Mouse (Mus musculus) megakaryocyte-erythroid progenitor cell, adult 5-6 weeks (primary cell): ENCODE results near the gene Fam124a. TPM values are rescaled to one million over a fixed set of nuclear protein-coding genes. Genes with fewer than 3 reads are reported as not detected.

Source experiments
- ATAC-seq: replicated peaks from 2 replicates; pipeline ENCODE4 v1.8.0; 2016; ENCODE audit warnings: mild to moderate bottlenecking, inconsistent platforms; ENCODE audit not compliant: severe bottlenecking, poor library complexity, low FRiP score, low TSS enrichment
- total RNA-seq, 2 experiments: library from RNA; stranded (forward) in 1 of 2; stranded (reverse) in 1 of 2; fragments of 200-1000, 215-1000 nt in 1 of 2; fragments of >200 nt in 1 of 2; fragmentation: Nextera tagmentation in 1 of 2; gene quantifications; 2 replicates each; pipeline ENCODE4 v1.2.3; 2014 to 2017

Fam124a gene
- total RNA-seq, 2 experiments from 2014 or later: not detected

DNA sequence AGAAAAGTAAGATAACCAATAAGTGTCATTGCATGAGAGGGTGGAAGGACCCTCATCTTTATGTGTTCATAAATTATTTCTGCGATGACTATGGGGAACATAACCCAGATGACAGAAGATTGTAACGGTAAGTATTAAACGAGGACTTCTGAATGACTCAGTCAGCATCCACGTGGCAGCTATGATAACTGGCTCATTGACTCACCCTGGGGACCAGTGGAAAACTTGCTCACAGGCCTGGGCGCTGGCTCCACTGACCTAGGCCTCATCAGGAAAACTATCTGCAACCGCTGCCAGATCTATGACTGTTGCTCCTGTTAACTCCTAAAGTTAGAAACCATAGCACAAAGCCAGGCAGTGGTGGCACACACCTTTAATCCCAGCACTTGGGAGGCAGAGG, 92.9 kb downstream of the Fam124a start:
- ATAC-seq: no peak

DNA sequence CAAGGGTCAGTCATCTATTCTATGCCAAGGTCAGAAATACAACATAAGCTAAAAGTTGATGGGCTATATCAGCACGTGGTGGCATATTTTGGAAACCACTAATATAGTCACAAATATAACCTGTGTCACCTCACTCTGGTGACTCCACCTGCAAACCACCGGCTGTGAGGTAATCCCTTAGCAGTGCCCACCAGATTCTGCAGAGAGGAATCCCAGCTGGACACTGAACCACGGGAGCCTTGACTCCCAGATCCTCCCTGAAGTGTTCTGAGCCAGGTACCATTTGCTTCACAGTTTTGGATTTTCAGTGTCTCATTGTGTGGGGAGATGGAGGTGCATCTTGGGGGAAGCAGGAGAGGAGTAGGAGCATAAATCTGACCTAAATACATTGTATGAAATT, 94.8 kb downstream of the Fam124a start:
- ATAC-seq: no peak

DNA sequence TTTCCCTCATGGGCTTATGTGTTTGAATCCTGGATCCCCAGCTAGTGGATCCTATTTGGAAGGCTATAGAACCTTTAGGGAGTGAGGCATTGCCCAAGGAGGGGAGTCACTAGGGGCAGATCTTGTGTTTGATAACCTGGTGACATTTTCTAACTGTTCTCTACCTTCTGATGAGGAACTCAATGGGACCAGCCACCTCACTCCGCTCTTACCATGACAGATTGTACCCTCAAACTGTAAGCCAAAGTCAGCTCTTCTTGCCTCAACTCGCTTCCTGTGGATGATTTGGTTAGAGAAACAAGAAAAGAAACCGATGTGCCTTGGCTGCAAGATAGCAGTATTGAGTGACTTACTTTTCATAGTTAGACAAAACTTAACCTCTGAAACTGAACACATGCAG, 96.2 kb downstream of the Fam124a start:
- ATAC-seq: no peak

DNA sequence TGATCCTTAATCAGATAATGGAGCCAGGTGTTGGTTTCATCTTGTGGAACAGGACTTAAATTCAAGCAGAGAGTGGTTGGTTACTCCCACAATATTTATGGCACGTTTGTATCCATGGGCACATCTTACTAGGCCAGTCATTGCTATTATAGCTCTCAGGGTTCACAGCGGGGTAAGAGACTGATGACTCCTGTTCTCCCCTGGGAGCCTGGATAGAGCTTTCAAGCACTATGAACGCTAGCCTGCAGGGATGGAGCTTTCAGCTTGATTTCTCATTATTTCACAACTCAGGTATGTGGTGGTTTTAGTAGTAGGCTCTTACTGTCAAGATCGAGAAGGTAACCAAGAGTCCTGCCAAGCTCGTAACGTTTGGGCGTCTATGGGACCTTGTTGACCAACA, 100.5 kb downstream of the Fam124a start:
- no peak for ATAC-seq

DNA sequence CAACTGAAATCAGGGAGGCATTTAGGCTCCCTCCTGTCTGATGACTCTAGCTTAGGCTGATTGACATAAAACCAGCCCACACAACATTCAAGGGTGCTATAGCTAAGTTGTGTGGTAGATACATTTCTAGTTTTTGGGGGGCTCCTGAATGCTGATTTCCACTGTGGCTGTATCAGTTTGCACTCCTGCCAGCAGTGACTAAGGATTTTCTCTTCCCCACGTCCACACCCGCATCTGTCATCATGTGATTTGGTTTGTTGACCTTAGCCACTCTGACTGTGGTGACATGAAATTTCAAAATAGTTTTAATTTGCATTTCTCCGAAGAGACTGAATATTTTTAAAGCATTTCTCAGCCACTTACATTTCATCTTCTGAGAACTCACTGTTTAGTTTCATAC, 101.9 kb downstream of the Fam124a start:
- no peak for ATAC-seq

Other genes with a start within 250 kb of the Fam124a start
- gene Gucy1b2, start 99.4 kb upstream of the Fam124a start, total RNA-seq (2014; fragmentation: Nextera tagmentation): not detected in 2 replicates
- gene Gucy1b2, start 99.4 kb upstream of the Fam124a start, total RNA-seq (2017): not detected in 2 replicates
- gene Gm4131, start 11.2 kb downstream of the Fam124a start, total RNA-seq (2014; fragmentation: Nextera tagmentation): not detected in 2 replicates
- not detected in 2 replicates for gene Gm4131, start 11.2 kb downstream of the Fam124a start, total RNA-seq (2017)
- not detected in 2 replicates for gene Serpine3, start 107.9 kb downstream of the Fam124a start, total RNA-seq (2014; fragmentation: Nextera tagmentation)
- gene Serpine3, start 107.9 kb downstream of the Fam124a start, total RNA-seq (2017): not detected in 2 replicates
- gene Ints6, start 205.4 kb downstream of the Fam124a start, total RNA-seq (2014; fragmentation: Nextera tagmentation): 37.0 and 58.2 TPM in 2 replicates
- 93.6 and 138 TPM in 2 replicates for gene Ints6, start 205.4 kb downstream of the Fam124a start, total RNA-seq (2017)